Mouse (Mus musculus) hindbrain, embryonic 12.5 days (tissue): ENCODE measurements around the gene Fgf2. TPM values are rescaled to one million over a fixed set of nuclear protein-coding genes. Genes with fewer than 3 reads are reported as not detected.

ENCODE experiments used
- ATAC-seq: fragments of 200-750 bp; cut with Nextera tagmentation; 2 replicates; pipeline ENCODE4 v1.8.0; 2017; ENCODE audit warnings: moderate TSS enrichment; ENCODE audit not compliant: low FRiP score
- H3K27ac ChIP-seq: fragments of 300-500 bp; sonication (generic); 2 replicates; pipeline ENCODE4 v1.5.1; 2016; ENCODE audit warnings: mild to moderate bottlenecking
- H3K27me3 ChIP-seq: fragments of 300-500 bp; sonication (generic); 2 replicates; pipeline ENCODE4 v1.6.1; 2016; ENCODE audit warnings: mild to moderate bottlenecking
- H3K36me3 ChIP-seq: fragments of 300-500 bp; sonication (generic); 2 replicates; pipeline ENCODE4 v1.6.1; 2016; ENCODE audit warnings: mild to moderate bottlenecking
- H3K4me1 ChIP-seq: fragments of 300-500 bp; sonication (generic); 2 replicates; pipeline ENCODE4 v1.6.1; 2016
- H3K4me2 ChIP-seq: fragments of 300-500 bp; sonication (generic); replicated peaks from 2 replicates; pipeline ENCODE4 v1.6.1; 2016; ENCODE audit warnings: mild to moderate bottlenecking
- H3K4me3 ChIP-seq: fragments of 300-500 bp; sonication (generic); 2 replicates; pipeline ENCODE4 v1.5.1; 2016; ENCODE audit warnings: mild to moderate bottlenecking
- H3K9ac ChIP-seq: fragments of 300-500 bp; sonication (generic); 2 replicates; pipeline ENCODE4 v1.6.1; 2016; ENCODE audit warnings: mild to moderate bottlenecking, moderate library complexity
- H3K9me3 ChIP-seq: fragments of 300-500 bp; sonication (generic); replicated peaks from 2 replicates; pipeline ENCODE4 v1.6.1; 2016; ENCODE audit warnings: mild to moderate bottlenecking
- WGBS: fragments of 180-500 bp; shearing (Covaris S2); methylation state at CpG from one replicate; pipeline ENCODE4 v1.1.7; 2016; 5-methylcytosine and 5-hydroxymethylcytosine counted together
- polyA plus RNA-seq: library from polyadenylated mRNA; unstranded; fragments of >200 nt; fragmentation: Nextera tagmentation; extraction: Ambion mirVana; gene quantifications from 2 replicates; pipeline ENCODE4 v1.2.1, GENCODE M21; 2016

The Fgf2 gene
- polyA plus RNA-seq = 0.91 and 1.0 TPM in 2 replicates

- Histone ChIP-seq H3K27ac (no peak within 1 kb of the TSS), H3K9ac (peak within 1 kb of the TSS; percentile 76), H3K4me2 (peak within 1 kb of the TSS; percentile 100), H3K27me3 (peaks cover 33% of the 10 kb centered on the region), H3K4me1 (peaks cover 12% of the 10 kb centered on the region), H3K36me3 (no peaks in the 10 kb centered on the region), H3K4me3 (peak within 1 kb of the TSS; percentile 70), H3K9me3 (no peaks in the 10 kb centered on the region)
- ATAC-seq = peak; percentile 71
- WGBS = under 1% methylated on average over 67 of the region's 75 CpGs
Observed at GRCm38 (mm10) chr3:37348221-37349165, at the start of gene Fgf2. Fgf2 (plus strand) TSS chr3:37348346.

- no peak for ATAC-seq
- no peaks in the 10 kb centered on the region for H3K9me3 ChIP-seq
- H3K27me3 ChIP-seq = no peaks in the 10 kb centered on the region
- WGBS = 72% methylated on average over 3 of the region's 3 CpGs
- H3K36me3 ChIP-seq = no peaks in the 10 kb centered on the region
- no peak overlapping the region for H3K4me3 ChIP-seq
- no peak overlapping the region for H3K27ac ChIP-seq
- no peaks in the 10 kb centered on the region for H3K4me1 ChIP-seq
- H3K9ac ChIP-seq = no peak overlapping the region
- no peak overlapping the region for H3K4me2 ChIP-seq
Observed at GRCm38 (mm10) chr3:37299470-37299869, 48.7 kb upstream of the Fgf2 start.

- Histone ChIP-seq H3K27me3 (no peaks in the 10 kb centered on the region), H3K36me3 (no peaks in the 10 kb centered on the region), H3K9me3 (no peaks in the 10 kb centered on the region), H3K4me1 (no peaks in the 10 kb centered on the region), H3K4me3 (no peak overlapping the region), H3K27ac (no peak overlapping the region), H3K4me2 (no peak overlapping the region), H3K9ac (no peak overlapping the region)
- ATAC-seq = no peak
- 39% methylated on average over 12 of the region's 12 CpGs for WGBS
Observed at GRCm38 (mm10) chr3:37302685-37303084, 45.5 kb upstream of the Fgf2 start.

GRCm38 (mm10) chr3:37303392-37304139, 44.6 kb upstream of the Fgf2 start:
- Histone ChIP-seq H3K4me1 (no peaks in the 10 kb centered on the region), H3K27me3 (no peaks in the 10 kb centered on the region), H3K36me3 (no peaks in the 10 kb centered on the region), H3K9me3 (no peaks in the 10 kb centered on the region), H3K4me2 (no peak overlapping the region), H3K27ac (no peak overlapping the region), H3K4me3 (no peak overlapping the region), H3K9ac (no peak overlapping the region)
- WGBS = 71% methylated on average over 8 of the region's 8 CpGs
- no peak for ATAC-seq

- H3K36me3 ChIP-seq = no peaks in the 10 kb centered on the region
- 3% methylated on average over 10 of the region's 10 CpGs for WGBS
- H3K9me3 ChIP-seq = no peaks in the 10 kb centered on the region
- no peak overlapping the region for H3K27ac ChIP-seq
- ATAC-seq = peak; percentile 83; the same call in 1 of the 2 replicates
- peak overlapping the region; percentile 92 for H3K9ac ChIP-seq
- H3K27me3 ChIP-seq = no peaks in the 10 kb centered on the region
- H3K4me1 ChIP-seq = peaks cover 9% of the 10 kb centered on the region
- peak overlapping the region; percentile 69 for H3K4me2 ChIP-seq
- H3K4me3 ChIP-seq = peak overlapping the region; percentile 71
Observed at GRCm38 (mm10) chr3:37311897-37312369, 36.2 kb upstream of the Fgf2 start.

GRCm38 (mm10) chr3:37312370-37312941, 35.7 kb upstream of the Fgf2 start, which contains the start of the genes Bbs12 and Cetn4:
Bbs12 (plus strand) TSS chr3:37312554.
Cetn4 (minus strand) TSS chr3:37312708.
- Histone ChIP-seq H3K4me2 (peak within 1 kb of the TSS; percentile 69), H3K9me3 (no peaks in the 10 kb centered on the region), H3K9ac (peak within 1 kb of the TSS; percentile 92), H3K27me3 (no peaks in the 10 kb centered on the region), H3K4me1 (peaks cover 9% of the 10 kb centered on the region), H3K4me3 (peak within 1 kb of the TSS; percentile 71), H3K27ac (peak within 1 kb of the TSS; percentile 60; the same call in 1 of the 2 replicates), H3K36me3 (no peaks in the 10 kb centered on the region)
- peak; percentile 100 for ATAC-seq
- under 1% methylated on average over 54 of the region's 54 CpGs for WGBS

- Histone ChIP-seq H3K27ac (no peak overlapping the region), H3K36me3 (no peaks in the 10 kb centered on the region), H3K9me3 (no peaks in the 10 kb centered on the region), H3K9ac (no peak overlapping the region), H3K4me1 (peaks cover 9% of the 10 kb centered on the region), H3K4me3 (0 out of 2 replicates have a peak overlapping the region, but pooled peaks have one; percentile 71), H3K27me3 (no peaks in the 10 kb centered on the region), H3K4me2 (peak overlapping the region; percentile 69)
- WGBS = 50% methylated on average over 1 of the region's 1 CpGs
- ATAC-seq = no peak
Observed at GRCm38 (mm10) chr3:37313371-37313770, 34.8 kb upstream of the Fgf2 start.

GRCm38 (mm10) chr3:37316233-37316632, 31.9 kb upstream of the Fgf2 start:
- H3K27me3 ChIP-seq = no peaks in the 10 kb centered on the region
- H3K4me3 ChIP-seq = no peak overlapping the region
- no peak overlapping the region for H3K9ac ChIP-seq
- H3K27ac ChIP-seq = no peak overlapping the region
- H3K9me3 ChIP-seq = no peaks in the 10 kb centered on the region
- no peak for ATAC-seq
- WGBS = 98% methylated on average over 1 of the region's 1 CpGs
- 0 out of 2 replicates have a peak, but pooled peaks cover 5% of the 10 kb centered on the region for H3K36me3 ChIP-seq
- H3K4me1 ChIP-seq = peaks cover 9% of the 10 kb centered on the region
- H3K4me2 ChIP-seq = no peak overlapping the region

- ATAC-seq = no peak
- WGBS = 45% methylated on average over 3 of the region's 3 CpGs
- no peak overlapping the region for H3K9ac ChIP-seq
Observed at GRCm38 (mm10) chr3:37324310-37324709, 23.8 kb upstream of the Fgf2 start.

GRCm38 (mm10) chr3:37325317-37326112, 22.6 kb upstream of the Fgf2 start:
- no peak overlapping the region for H3K27ac ChIP-seq
- H3K4me3 ChIP-seq = no peak overlapping the region
- H3K9me3 ChIP-seq = no peaks in the 10 kb centered on the region
- H3K4me2 ChIP-seq = no peak overlapping the region
- no peaks in the 10 kb centered on the region for H3K36me3 ChIP-seq
- no peak for ATAC-seq
- H3K27me3 ChIP-seq = no peaks in the 10 kb centered on the region
- H3K9ac ChIP-seq = no peak overlapping the region
- no peaks in the 10 kb centered on the region for H3K4me1 ChIP-seq
- 82% methylated on average over 5 of the region's 5 CpGs for WGBS

More at GRCm38 (mm10) chr3:37324310-37324709, 23.8 kb upstream of the Fgf2 start:
- no peak overlapping the region for H3K4me2 ChIP-seq
- no peaks in the 10 kb centered on the region for H3K9me3 ChIP-seq
- no peak overlapping the region for H3K27ac ChIP-seq
- H3K4me3 ChIP-seq = no peak overlapping the region
- H3K4me1 ChIP-seq = no peaks in the 10 kb centered on the region
- 0 out of 2 replicates have a peak, but pooled peaks cover 5% of the 10 kb centered on the region for H3K36me3 ChIP-seq
- no peaks in the 10 kb centered on the region for H3K27me3 ChIP-seq

GRCm38 (mm10) chr3:37326627-37327026, 21.5 kb upstream of the Fgf2 start:
- H3K27me3 ChIP-seq = no peaks in the 10 kb centered on the region
- ATAC-seq = no peak
- WGBS = 91% methylated on average over 3 of the region's 3 CpGs

More at GRCm38 (mm10) chr3:37326627-37327026, 21.5 kb upstream of the Fgf2 start:
- Histone ChIP-seq H3K9me3 (no peaks in the 10 kb centered on the region), H3K4me2 (no peak overlapping the region), H3K27ac (no peak overlapping the region), H3K9ac (no peak overlapping the region), H3K4me1 (no peaks in the 10 kb centered on the region), H3K36me3 (no peaks in the 10 kb centered on the region), H3K4me3 (no peak overlapping the region)
